Mouse (Mus musculus) lung, postnatal 25 days (tissue): ENCODE results near the gene Ssna1.
"Not testable (repeated sequence)": the region's sequence is repeated elsewhere in the genome, so short reads cannot be mapped to it uniquely, and the experiment has no call there.

Experiments used
- DNase-seq: peaks from one replicate; pipeline ENCODE4 v3.0.0; 2022; ENCODE audit warnings: low spot score

Gene Ssna1

DNA sequence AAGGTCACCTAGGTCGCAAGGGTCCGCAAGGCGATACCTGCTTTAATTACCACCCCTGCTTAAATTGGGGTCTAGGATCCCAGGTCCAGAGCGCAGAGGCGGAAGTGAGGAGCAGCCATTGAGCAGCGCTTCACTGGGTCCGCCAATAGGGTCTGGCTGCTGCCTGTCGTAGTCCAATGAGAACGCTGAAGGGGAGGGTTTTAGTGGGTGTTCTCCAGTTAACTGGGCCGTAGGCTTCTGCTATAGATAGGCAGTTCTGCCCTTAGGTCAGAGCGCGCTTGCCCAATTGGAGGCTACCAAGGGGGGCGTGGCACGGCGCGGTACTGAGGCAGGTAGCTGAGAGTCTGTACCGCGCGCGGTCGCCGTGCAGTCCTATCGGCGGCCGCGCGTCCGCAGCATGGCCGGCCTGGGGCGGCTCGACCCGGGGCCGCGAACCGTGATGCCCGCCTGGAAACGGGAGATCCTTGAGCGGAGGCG is 9.9 kb downstream of the Ssna1 start, which contains the start of gene Tprn:
Gene Tprn (plus strand): TSS at position 328 of the 477 bp plus-strand sequence.
- peak; percentile 98 for DNase-seq

DNA sequence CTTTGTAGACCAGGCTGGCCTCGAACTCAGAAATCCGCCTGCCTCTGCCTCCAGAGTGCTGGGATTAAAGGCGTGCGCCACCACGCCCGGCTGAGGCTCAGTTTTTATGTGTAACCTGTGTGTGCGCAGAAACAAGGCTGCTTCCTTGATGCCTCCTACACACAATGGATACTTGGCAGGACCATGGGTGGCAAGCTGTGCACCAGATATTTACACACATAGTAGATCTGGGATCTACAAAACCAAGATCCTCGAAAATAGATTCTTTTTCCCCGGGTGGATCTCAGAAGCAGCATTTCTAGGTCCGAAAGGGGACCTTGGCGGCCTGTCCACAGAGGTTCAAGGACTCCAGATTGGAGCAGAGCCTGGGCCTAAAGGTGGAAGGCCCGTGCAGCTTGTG is 10.4 kb downstream of the Ssna1 start:
- no peak for DNase-seq

DNA sequence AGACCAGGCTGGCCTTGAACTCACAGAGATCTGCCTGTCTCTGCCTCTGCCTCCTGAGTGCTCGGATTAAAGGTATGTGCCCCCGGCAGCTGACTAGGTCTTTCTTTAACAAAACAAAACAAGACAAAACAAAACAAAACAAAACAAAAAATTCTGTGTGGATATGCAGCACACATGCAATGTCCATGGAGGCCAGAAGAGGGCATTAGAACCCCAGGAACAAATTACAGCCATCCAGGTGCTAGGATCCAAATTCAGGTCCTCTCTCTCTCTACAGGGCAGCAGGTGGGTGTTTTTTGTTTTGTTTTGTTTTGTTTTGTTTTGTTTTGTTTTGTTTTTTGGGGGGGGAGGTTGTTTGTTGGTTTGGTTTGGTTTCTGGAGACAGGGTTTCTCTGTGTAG is 13.4 kb downstream of the Ssna1 start:
- no peak for DNase-seq

DNA sequence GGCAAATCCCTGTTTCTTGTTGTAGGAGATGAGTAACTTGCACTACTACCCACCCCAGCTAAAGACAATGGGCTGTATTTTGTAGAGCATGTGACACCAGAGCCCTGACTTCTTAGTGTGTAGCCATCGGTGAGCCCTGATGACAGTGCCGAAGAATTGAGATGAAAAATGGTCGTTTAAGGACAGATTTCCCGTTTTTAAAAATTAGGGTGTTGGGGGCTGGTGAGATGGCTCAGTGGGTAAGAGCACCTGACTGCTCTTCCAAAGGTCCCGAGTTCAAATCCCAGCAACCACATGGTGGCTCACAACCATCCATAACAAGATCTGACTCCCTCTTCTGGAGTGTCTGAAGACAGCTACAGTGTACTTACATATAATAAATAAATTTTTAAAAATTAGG is 15.0 kb downstream of the Ssna1 start:
- DNase-seq: not testable (repeated sequence)

DNA sequence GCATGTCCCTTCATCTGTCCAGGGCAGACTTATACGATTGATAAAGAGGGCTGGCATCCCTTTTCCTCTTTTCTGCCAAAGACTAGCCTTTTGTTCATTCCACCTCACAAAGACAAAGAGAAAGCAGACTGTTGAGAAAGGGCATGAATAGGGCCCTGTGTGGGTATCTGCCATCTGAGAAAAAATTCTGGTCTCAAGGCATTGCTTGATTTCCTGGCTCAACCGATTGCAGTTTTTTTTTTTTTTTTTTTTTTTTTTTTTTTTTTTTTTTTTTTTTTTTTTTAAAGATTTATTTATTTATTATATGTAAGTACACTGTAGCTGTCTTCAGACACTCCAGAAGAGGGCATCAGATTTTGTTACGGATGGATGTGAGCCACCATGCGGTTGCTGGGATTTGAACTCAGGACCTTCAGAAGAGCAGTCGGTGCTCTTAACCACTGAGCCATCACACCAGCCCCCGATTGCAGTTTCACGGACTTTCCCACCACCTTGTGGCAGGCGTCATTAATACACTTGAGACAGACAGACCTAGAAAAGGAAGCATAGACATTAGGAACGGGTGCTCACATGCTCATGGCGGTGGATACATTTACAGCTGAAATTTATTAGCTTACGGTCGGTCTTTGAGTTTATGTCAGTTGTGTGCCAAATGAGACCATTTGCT is 15.7 kb downstream of the Ssna1 start:
- peak; percentile 61 for DNase-seq

DNA sequence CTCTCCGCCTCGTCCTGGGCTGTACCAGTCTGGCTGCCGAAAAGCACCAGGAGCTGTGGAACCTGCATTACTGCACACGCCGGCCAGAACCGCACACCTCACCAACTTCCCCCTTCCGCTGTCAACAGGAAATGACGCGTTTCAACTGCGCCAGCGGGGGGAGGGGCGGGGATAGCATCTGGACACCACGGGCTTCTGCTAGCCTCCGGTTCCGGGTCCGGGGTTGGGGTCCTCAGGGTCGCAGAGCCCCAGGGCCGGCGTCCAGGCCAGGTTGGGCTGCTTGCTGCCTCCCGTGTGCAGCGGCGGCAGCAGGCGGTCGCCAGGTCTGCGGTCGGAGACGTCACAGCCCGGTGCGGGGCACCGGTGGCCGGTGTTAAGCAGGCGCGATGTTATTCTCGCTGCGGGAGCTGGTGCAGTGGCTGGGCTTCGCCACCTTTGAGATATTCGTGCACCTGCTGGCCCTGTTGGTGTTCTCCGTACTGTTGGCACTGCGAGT is 16.9 kb downstream of the Ssna1 start, which contains the start of gene Tmem203:
Gene Tmem203 (plus strand): TSS at position 156 of the 496 bp plus-strand sequence.
- peak; percentile 89 for DNase-seq

DNA sequence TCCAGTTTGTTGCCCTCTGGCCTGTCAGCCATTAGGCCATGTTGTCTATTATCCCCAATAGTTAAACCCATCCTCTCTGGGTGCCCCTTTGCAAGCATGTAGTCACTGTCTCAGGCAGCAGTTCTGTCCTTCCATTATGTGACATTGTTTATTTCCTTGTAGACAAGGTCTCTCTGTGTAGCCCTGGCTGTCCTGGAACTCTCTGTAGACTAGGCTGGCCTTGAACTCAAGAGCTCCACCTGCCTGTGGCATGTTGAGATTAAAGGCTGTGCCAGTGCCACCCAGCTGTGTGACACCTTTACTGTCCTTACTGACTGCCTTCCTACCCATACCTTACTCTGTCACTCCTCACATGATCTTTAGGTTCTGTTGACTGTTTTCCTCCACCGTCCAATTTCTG is 19.9 kb downstream of the Ssna1 start:
- no peak for DNase-seq

DNA sequence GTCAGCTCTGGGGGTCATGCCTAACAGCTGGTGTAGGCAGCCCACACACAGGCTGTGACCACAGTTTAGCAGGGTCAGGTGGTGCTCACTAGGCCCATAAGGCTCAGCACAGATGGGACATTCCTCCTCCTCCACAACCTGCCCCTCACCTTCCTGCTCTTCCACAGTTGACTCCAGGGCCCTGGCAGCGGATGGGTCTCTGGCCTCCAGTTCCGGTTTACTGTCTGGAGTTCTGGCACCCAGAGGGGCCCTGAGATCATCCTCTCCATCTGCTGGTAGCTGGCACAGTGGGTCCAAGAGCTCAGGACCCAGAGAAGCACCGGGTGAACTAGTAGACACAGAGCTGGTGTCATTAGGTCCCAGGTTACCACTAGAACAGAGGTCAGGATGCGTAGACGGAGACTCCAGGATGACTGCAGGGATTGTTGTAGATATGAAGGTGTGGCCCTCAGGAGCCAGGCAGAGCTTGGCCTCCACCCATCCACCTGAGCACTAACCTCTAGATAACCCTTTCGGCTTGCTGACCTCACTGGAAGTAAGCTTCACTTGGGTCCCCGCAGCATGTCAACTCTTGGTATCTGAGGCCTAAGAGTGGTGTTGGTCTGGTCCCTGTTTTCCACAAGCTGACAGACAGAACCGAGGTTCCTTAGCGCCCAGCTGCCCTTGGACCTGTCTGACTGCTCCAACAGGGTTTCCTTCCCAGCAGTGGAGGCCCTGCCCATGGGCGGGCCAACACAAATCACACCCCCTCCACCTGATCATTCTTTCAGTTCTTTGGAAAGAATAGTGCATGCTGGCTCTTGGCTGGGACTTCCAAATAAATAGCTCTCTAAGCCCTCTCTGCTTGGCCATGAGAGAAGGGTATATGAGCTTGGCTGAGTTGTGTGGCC is 25.8 kb downstream of the Ssna1 start, which contains the start of gene AL732309.1:
Gene AL732309.1 (minus strand): TSS at position 681 of the 890 bp plus-strand sequence.
- DNase-seq: peak; percentile 46

DNA sequence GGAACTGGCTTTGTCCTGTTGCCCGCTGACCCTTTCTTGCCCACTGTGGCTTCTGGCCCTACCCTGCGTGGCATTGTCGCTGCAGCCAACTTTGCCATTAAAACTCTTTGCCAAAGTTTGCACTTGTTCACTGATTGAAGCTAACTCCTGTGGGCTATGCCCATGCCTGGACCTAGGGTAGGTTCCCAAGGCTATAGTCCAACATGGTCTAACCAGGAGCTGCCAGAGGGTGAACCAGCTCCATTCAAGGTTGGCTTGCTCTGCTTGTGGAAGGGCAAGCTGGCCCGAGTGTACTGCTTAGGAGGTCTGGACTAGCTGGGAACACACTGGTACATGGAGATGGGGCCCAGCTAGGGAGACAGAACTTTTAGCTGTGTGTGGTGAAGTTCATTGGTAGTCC is 28.1 kb downstream of the Ssna1 start:
- no peak for DNase-seq

DNA sequence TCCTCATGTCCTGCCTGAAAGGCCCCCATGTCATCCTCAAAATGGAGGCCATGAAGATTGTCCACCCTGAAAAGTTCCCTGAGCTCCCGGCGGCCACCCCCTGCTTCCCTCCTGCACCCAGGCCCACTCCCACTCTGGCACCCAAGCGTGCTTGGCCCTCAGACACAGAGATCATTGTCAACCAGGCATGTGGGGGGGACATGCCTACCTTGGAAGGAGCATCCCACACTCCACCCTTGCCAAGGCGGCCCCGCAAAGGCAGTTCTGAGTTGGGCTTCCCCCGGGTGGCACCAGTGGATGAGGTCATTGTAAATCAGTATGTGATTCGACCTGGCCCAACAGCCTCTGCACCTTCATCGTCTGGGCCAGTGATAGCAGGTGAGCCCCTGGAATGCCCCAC is 28.9 kb downstream of the Ssna1 start:
- DNase-seq: no peak

DNA sequence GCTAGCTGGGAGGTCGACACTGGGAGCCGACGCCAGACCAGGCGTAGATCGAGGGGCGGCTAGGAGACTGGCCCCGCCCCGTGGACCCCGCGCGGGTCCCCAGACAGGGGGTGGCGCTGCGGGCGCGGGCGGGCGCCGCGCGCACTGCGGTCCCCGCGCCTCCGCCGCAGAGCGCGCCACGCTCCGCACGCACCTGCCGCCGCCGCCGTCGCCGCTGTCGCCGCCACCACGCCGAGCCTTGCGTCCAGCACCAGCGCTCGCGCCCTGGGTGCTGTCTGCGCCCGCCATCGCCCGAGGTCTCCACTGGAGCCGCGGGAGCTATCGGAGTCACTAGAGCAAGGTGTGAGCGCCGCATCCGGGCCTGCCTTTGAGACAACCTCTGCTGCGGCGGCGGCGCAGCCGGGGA is 30.1 kb downstream of the Ssna1 start, which contains the start of the genes Rnf208 and Cysrt1:
Gene Rnf208 (plus strand): TSS at position 155 of the 406 bp plus-strand sequence.
Gene Cysrt1 (minus strand): TSS at position 352 of the 406 bp plus-strand sequence.
- no peak for DNase-seq

DNA sequence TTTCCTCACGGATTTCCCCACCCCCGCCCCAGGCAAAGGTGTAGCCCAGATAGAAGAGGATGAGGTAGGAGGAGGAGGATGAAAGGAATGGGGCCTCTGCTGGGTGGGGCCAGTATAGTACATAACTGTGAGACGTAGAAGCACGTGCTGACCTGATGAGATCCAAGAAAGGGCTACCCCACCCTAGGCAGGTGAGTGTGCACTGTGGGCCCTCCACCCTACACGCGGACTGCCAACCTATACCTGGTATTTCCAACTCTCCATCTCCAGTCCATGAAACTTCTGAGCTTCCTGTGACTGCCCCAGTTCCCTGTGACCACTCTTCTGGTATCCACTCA is 30.8 kb downstream of the Ssna1 start:
- DNase-seq: no peak

DNA sequence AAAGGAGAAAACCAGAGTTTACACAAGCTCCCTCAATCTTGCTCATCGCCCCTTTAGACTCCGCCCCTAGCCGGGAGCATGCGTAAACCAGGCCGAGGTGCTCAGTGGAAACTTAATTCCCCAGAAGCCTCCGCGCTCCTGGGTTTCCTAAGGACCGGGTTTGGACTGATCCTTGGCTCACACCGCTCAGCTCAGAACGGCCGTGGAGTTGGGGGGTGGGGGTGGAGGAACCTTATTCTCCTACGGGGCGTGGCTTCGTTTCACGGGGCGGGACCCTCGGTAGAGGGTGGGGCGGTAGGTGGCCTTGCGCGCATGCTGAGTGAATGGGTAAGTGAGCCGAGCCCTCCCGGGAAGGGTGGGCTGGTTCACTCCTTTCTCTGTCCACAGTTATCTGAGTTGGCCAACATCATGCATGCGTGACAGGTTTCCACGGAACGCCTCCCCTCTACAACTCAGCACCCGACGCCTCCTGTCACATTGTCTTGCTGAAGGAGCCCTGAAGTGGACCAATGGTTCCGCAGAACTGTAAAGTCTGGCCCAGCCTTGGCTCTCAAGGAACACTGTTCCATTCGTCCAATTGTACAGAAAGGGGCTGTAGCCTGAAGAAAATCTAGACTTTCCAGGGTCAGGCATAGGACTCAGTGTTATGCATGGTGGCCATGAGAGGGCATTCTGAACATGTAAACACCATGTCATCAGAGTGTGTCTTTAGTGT is 31.4 kb downstream of the Ssna1 start:
- DNase-seq: peak; percentile 80

DNA sequence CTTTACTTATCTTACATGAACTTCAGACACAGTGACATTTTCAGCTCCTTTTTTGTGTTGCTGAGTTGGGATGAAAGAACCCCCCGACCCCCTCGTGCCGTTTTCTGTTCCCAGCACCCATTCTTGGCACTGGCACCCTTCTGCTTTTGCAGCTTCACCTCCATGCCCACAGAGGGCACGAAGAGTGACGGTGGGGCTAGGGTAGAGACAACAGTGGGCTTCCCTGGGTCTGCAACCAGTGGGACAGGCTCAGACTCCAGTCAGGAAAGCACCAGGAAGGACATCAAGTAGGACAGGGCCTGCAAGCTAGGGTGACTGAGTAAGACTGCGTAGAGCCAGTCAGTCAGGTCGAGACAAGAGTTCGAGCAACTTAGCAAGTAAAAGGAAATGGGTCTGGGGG is 31.9 kb downstream of the Ssna1 start:
- no peak for DNase-seq

DNA sequence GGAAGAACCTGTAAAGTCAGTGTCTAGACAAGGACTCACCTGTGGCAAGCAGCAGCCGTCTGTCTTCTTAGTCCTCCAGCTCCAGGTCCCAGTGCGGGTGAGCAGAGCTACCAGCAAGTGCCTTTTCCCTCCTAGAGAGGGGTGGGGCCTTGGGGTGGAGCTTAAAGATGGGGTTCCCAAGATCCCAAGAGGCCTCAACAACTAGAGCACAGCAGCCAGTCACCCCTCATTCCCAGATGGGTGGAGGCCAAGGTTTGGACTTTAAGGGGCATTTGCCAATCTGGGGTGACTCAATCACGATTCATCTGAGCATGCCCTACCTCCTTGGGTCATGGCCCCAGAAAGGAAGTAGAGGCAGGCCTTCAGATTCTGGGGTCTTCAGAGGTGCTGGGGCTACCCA is 32.5 kb downstream of the Ssna1 start:
- DNase-seq: no peak

DNA sequence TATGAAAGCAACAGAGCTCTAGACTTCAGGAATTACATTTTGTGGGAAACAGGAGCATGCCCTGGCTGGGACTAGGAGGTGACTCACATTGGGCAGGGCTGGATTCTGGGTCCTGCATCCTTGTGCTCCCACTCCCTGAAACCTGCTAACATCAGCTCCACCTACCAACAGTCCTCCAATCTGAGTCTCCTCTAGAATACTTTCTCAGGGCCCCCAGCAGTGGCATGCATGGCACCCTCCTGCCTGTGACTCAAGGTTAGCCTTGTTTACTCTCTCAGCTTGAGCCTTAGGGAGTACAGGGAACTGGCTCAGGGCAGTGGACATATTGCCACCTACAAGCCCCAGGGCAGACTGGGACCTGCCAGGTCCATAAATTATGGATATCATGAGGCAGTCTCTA is 34.1 kb downstream of the Ssna1 start:
- no peak for DNase-seq

DNA sequence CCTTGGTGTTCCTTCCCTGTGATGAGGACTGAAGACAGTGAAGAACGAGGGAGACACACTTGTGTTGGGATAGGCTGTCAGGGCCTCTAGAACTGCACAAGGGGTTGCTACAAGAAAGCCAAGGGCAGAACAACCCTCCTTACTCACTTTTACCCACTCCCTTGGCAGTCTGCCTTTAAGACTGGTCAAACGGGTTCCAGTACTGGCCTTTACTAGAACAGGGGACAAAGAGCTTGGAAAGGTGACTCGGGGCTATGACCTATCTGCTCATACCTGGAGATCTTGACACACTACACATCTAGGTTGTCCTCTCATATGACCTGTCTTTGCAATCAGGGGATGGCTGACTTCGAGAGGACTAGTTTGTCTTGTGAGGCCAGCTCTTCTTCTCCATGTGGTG is 34.7 kb downstream of the Ssna1 start:
- DNase-seq: peak; percentile 79

DNA sequence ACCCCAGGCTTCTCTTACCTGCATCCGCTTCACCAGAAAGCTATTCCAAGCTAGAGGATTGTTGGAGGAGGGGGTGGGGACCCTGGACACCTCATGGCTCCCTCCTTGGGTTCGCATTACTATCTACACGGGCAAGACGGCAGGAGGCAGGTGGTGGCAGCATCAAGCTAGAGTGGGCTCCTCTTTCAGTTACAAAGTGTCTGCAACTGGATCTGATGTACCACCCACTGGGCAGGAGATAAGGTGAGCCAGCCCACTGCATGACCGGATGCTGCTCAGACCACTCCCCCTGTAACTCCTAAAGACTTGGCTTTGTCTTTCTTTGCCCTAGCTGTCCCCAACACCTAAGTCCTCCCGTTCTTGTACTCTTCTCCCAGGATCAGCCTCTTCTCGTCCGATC is 35.6 kb downstream of the Ssna1 start, which contains the start of gene Rnf224:
Gene Rnf224 (minus strand): TSS at position 174 of the 400 bp plus-strand sequence.
- no peak for DNase-seq

DNA sequence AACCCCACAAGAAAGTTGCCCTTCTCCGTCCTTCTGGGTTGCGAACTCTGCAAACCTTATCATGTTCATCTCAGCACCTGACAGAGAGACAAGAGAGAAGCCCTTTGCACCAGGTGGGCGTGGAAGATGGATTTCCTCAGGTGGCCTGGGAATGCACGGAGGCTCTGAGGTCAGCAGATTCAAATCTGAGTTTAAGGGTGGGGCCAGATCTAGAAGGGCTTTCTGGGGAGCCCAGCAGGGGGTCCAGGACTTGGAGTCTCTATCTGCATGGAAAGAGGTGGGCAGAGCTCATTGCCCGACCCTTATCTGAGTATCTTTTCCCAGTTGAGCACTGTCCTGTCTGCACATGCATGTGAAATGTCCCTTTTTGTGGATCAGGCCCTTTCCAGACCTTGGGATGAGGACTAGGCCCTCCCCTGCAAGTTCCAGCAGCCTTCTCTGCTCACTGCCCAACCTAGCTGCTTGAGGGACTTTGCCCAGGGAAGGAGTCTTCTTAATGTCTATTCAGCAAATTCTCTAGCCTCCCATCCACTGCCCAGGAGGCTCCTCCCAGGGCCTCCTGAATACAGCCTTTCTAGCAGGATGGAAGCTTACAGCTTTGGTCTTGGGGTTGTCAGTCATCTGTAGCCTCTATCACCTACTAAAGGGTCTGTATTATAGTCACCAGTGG is 37.6 kb downstream of the Ssna1 start:
- DNase-seq: no peak

DNA sequence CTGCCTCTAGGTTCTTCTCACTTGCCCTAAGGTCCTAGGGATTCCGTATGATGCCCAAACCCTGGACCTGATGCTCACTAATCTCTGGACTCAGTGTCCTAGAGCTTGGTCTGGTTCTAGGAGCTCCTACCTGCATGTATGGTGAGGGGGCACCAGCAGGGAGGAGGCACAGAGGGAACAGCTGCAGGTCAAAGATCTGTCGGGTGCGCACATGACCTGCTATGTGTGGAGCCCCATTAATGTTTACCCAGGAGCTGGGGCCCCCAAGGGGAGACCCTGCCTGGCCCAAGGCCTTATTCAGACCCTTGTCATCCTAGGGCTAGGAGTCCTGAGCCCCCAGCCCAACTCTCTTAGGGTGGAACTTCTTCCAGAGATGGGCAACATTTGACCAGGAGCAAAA is 38.2 kb downstream of the Ssna1 start, which contains the start of gene Slc34a3:
Gene Slc34a3 (minus strand): TSS at position 315 of the 400 bp plus-strand sequence.
- no peak for DNase-seq

DNA sequence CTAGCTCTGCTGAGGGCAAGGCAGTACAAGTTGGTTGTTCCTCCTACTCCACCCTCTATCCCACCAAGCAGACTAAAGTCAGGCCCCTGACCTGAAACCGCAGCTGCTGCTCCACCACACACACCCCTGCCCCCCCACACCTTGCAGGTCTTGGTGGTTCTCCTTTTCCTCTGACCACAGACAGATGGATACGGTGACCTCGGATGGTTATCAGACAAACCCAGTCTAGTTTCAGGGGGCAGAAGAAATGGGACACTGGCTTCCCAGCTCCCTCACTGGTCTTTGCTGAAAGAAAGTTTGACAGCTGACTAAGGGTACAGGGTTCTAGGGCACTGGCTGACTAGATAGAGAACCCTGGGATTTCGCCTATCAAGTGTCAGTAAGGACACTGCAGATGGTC is 38.8 kb downstream of the Ssna1 start:
- no peak for DNase-seq
